Mouse (Mus musculus) megakaryocyte, embryonic 14.5 days (primary cell): Measurements from ENCODE around the gene Frmd4b.

ENCODE experiments used
- FLI1 ChIP-seq: IDR thresholded peaks from 2 replicates; pipeline ENCODE4 v1.6.1; 2012; ENCODE audit warnings: low read length, inconsistent platforms, mixed read lengths
- GATA1 ChIP-seq: IDR thresholded peaks from 3 replicates; pipeline ENCODE4 v1.6.1; 2012; ENCODE audit warnings: mixed read lengths, low read length, inconsistent platforms, borderline replicate concordance

DNA sequence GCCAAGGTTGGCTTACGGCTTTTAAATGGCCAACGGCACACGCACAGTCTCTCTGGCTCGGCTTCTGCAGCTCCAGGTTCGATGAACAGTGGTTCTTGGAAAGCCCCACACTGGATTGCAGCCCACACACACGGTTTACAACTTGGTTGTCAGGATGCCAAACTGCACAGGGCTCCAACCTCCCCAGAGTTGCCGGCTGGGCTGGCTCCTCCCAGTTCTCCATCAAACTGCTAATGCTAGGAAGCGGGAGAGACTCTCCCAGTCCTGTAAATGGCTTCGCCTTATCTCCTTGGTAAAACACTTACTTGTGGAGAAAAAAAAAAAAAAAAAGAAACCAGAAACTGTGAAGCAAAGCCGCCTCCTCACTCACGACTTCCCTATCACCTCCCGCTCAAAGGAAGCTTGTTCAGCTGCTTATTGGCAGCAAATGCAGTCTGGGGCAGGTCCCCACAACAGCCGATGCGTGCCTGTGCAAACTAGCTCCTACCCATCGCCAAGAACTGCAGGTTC lies 111.1 kb downstream of the Frmd4b start:
- TF ChIP-seq GATA1, result no peak
- TF ChIP-seq FLI1, result no peak
